Mouse (Mus musculus): Measurements from ENCODE around the gene Eaf2.

GRCm38 (mm10) chr16:36877316-36877715, 2.5 kb upstream of the Eaf2 start:
- no peak for TF ChIP-seq CTCF (IDR thresholded peaks at IDR 0.05; ENCODE audit: low read depth, low read length)
- no peak for TF ChIP-seq POLR2A (IDR thresholded peaks at IDR 0.05; ENCODE audit: extremely low read depth, insufficient read depth, low read length)
